Mouse (Mus musculus): ENCODE data around the gene Arhgap30. TPM values are rescaled to one million over a fixed set of nuclear protein-coding genes. Genes with fewer than 3 reads are reported as not detected.

Arhgap30 gene
- polyA plus RNA-seq, 1 experiment from 2014 or later, result 0.95 TPM

- Histone ChIP-seq H3K27me3 (ENCODE audit: insufficient read depth, poor library complexity, severe bottlenecking) (no peaks in the 10 kb centered on the region), H3K9me3 (no peaks in the 10 kb centered on the region), H3K4me3 (no peak overlapping the region), H3K36me3 (peaks cover 66% of the 10 kb centered on the region), H3K27ac (no peak overlapping the region), H3K4me1 (peaks cover 10% of the 10 kb centered on the region)
- DNase-seq (ENCODE audit: low spot score), result no peak
- WGBS, result 78% methylated on average over 12 of the region's 12 CpGs
These were observed 30.6 kb downstream of the Arhgap30 start for GRCm38 (mm10) chr1:171419291-171419882.

DNA sequence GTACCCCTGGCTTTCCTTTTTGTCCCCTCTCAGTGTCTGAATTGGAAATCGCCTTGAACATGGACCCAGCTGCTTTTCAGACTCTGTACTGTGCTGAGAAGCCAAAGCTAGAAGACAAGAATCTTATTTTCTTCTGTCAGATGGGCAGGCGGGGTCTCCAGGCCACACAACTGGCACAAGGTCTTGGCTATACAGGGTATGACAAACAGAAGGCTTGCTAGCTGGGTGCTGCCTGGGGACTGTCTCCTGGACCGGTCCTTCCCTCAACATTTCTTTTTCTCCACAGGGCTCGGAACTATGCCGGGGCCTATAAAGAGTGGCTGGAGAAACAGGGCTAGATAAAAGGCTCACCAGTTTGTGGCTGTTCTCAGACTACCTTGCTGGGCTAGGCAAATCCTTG lies 31.2 kb downstream of the Arhgap30 start:
- Histone ChIP-seq H3K36me3 (peaks cover 62% of the 10 kb centered on the region), H3K27me3 (ENCODE audit: insufficient read depth, poor library complexity, severe bottlenecking) (no peaks in the 10 kb centered on the region), H3K9me3 (no peaks in the 10 kb centered on the region), H3K27ac (no peak overlapping the region), H3K4me3 (no peak overlapping the region), H3K4me1 (peaks cover 12% of the 10 kb centered on the region)
- DNase-seq (ENCODE audit: low spot score), result no peak
- WGBS, result 82% methylated on average over 5 of the region's 5 CpGs

- no peaks in the 10 kb centered on the region for H3K9me3 ChIP-seq
- peaks cover 22% of the 10 kb centered on the region for H3K4me1 ChIP-seq
- H3K27me3 ChIP-seq (ENCODE audit: insufficient read depth, poor library complexity, severe bottlenecking), result no peaks in the 10 kb centered on the region
- no peak overlapping the region for H3K27ac ChIP-seq
- DNase-seq (ENCODE audit: low spot score), result no peak
- no peak overlapping the region for H3K4me3 ChIP-seq
- peaks cover 36% of the 10 kb centered on the region for H3K36me3 ChIP-seq
- 73% methylated on average over 8 of the region's 8 CpGs for WGBS
These were observed 33.8 kb downstream of the Arhgap30 start for GRCm38 (mm10) chr1:171422504-171423095.

DNA sequence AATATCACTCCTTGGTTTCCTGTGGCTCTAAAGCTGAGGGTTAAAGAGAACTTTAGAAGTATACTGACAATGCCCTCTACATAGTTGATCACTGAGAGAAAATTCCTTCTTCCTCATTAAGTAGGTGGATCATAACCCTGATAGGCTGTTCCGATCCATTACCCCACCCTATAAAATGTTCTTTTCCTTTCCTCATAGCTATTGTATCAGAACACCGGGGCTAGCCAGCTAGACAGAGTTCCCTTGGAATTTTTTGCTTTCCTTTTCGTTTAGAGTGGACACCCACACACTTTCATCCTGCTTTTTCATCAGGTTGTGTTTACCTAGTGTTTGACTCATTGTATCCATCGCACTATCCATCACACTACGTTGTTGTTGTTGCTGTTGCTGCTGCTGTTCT lies 35.9 kb downstream of the Arhgap30 start:
- WGBS, result 35% methylated on average over 5 of the region's 5 CpGs
- no peaks in the 10 kb centered on the region for H3K9me3 ChIP-seq
- peaks cover 25% of the 10 kb centered on the region for H3K4me1 ChIP-seq
- DNase-seq (ENCODE audit: low spot score), result no peak
- no peaks in the 10 kb centered on the region for H3K27me3 ChIP-seq (ENCODE audit: insufficient read depth, poor library complexity, severe bottlenecking)
- H3K36me3 ChIP-seq, result peaks cover 16% of the 10 kb centered on the region
- H3K27ac ChIP-seq, result 0 out of 2 replicates have a peak overlapping the region, but pooled peaks have one; percentile 2
- no peak overlapping the region for H3K4me3 ChIP-seq

DNA sequence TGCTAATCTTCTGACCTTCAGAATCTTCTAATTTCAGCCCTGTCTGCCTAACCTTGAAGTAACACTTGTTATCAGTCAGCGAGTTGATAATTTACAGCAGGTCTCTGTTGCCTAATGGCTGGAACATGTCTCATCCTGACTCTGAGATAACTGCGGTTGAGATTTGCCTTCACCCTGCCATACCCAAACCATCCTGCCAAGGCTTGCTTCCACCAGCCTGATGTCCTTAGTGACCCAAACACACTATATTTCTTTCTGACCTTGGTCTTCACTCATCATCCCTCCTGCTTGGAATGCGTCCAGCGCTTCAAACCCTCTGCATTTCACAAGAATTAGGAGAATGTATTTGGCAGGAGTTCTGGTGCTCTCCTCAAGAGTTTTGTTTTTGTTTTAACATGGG lies 36.4 kb downstream of the Arhgap30 start:
- H3K36me3 ChIP-seq, result peaks cover 11% of the 10 kb centered on the region
- H3K27ac ChIP-seq, result 0 out of 2 replicates have a peak overlapping the region, but pooled peaks have one; percentile 2
- no peak for DNase-seq (ENCODE audit: low spot score)

GRCm38 (mm10) chr1:171432158-171432557 lies 43.4 kb downstream of the Arhgap30 start:
- WGBS, result 78% methylated on average over 5 of the region's 5 CpGs
- Histone ChIP-seq H3K27me3 (ENCODE audit: insufficient read depth, poor library complexity, severe bottlenecking) (no peaks in the 10 kb centered on the region), H3K4me3 (no peak overlapping the region), H3K4me1 (peaks cover 16% of the 10 kb centered on the region), H3K9me3 (no peaks in the 10 kb centered on the region), H3K27ac (no peak overlapping the region), H3K36me3 (no peaks in the 10 kb centered on the region)
- DNase-seq (ENCODE audit: low spot score), result no peak

More for the DNA sequence above, 36.4 kb downstream of the Arhgap30 start:
- H3K4me3 ChIP-seq, result no peak overlapping the region
- H3K27me3 ChIP-seq (ENCODE audit: insufficient read depth, poor library complexity, severe bottlenecking), result no peaks in the 10 kb centered on the region
- H3K4me1 ChIP-seq, result peaks cover 25% of the 10 kb centered on the region
- WGBS, result 26% methylated on average over 4 of the region's 4 CpGs
- H3K9me3 ChIP-seq, result no peaks in the 10 kb centered on the region

- Histone ChIP-seq H3K27me3 (ENCODE audit: insufficient read depth, poor library complexity, severe bottlenecking) (no peaks in the 10 kb centered on the region), H3K4me1 (peaks cover 34% of the 10 kb centered on the region), H3K4me3 (no peak overlapping the region), H3K9me3 (no peaks in the 10 kb centered on the region), H3K36me3 (no peaks in the 10 kb centered on the region), H3K27ac (no peak overlapping the region)
- no peak for DNase-seq (ENCODE audit: low spot score)
- 47% methylated on average over 7 of the region's 7 CpGs for whole genome bisulfite sequencing
These were observed 46.6 kb downstream of the Arhgap30 start for GRCm38 (mm10) chr1:171435288-171435814.

GRCm38 (mm10) chr1:171435974-171436373 lies 47.2 kb downstream of the Arhgap30 start:
- H3K9me3 ChIP-seq, result no peaks in the 10 kb centered on the region
- WGBS, result 56% methylated on average over 1 of the region's 1 CpGs
- peaks cover 40% of the 10 kb centered on the region for H3K4me1 ChIP-seq
- DNase-seq (ENCODE audit: low spot score), result no peak
- H3K27ac ChIP-seq, result no peak overlapping the region
- H3K36me3 ChIP-seq, result no peaks in the 10 kb centered on the region
- H3K4me3 ChIP-seq, result no peak overlapping the region
- no peaks in the 10 kb centered on the region for H3K27me3 ChIP-seq (ENCODE audit: insufficient read depth, poor library complexity, severe bottlenecking)

DNA sequence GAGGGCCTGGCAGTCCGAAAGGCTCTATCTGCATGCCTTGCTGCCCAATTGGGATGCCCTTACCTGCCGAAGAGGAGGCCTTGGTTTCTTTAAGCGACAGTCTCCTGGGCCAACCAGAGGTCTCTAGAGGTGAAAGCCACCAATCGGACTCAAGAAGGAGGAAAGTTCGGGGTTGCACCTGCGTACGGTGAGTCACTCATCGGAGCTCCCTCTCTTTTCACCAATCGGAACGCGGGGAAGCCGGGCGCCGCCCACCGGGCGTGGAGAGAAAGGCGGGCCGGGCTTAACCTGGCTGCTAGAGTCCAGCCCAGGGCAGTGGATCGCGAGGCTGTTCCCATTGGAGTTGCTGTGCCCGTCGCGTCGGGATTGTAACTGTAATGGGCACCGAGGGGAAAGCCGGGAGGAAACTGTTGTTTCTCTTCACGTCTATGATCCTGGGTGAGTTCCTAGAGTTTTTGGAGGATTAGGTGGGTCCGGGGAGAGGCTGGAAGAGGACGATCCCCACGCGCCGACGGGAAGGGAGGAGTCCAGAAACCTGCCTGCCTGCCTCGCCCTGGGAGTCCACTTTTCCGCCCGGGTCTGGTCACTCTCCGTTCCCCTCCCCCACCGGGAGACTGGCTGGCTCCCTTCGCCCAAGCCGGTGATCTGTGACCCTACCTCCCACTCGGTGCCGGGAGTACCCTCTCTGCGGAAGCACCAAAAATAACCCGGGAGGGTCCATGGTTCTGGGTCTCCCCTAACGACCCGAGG lies 48.7 kb downstream of the Arhgap30 start, which contains the start of gene F11r:
TSS of gene F11r (plus strand) at position 272 of the 750 bp plus-strand sequence.
- no peaks in the 10 kb centered on the region for H3K36me3 ChIP-seq
- peak within 1 kb of the TSS; percentile 89 for H3K27ac ChIP-seq
- WGBS, result 1% methylated on average over 46 of the region's 46 CpGs
- no peaks in the 10 kb centered on the region for H3K27me3 ChIP-seq (ENCODE audit: insufficient read depth, poor library complexity, severe bottlenecking)
- H3K4me3 ChIP-seq, result peak within 1 kb of the TSS; percentile 80
- H3K4me1 ChIP-seq, result peaks cover 54% of the 10 kb centered on the region
- H3K9me3 ChIP-seq, result no peaks in the 10 kb centered on the region
- peak; percentile 95 for DNase-seq (ENCODE audit: low spot score)

DNA sequence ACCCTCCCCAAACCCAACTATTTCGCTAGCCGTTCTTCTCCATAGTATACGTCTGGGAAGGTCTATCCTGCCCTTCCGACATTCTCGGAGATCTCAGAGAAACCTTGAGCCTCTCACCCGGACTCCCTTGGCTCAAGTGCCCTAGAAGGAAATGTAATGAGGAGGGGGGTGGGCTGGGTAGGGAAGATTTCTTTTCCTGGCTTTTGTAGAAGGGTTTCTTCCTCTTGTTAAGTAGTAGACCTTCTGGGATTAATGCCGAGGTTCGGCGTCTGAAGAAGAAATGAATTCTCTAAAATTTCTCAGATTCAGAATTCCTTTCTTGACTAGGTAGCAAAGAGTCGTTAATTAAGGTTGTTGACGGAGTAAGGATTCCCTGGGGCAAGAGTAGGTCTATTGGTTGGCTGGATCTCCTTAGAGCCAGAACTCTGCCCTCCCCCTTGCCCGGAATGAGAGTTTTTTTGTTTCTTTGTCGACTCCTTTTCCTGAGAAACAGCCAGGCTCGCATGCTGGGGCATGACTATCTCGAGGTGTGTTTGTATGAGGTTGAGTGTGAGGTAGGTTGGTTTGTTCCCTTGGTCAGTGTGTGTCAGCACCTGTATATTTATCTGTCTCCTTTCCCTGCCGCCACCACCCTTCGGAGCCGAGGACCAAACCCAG lies 49.4 kb downstream of the Arhgap30 start:
- Histone ChIP-seq H3K9me3 (no peaks in the 10 kb centered on the region), H3K36me3 (no peaks in the 10 kb centered on the region), H3K4me1 (peaks cover 54% of the 10 kb centered on the region), H3K4me3 (peak overlapping the region; percentile 80), H3K27me3 (ENCODE audit: insufficient read depth, poor library complexity, severe bottlenecking) (no peaks in the 10 kb centered on the region), H3K27ac (peak overlapping the region; percentile 89)
- under 1% methylated on average over 18 of the region's 18 CpGs for WGBS
- DNase-seq (ENCODE audit: low spot score), result no peak

GRCm38 (mm10) chr1:171439072-171439471 lies 50.3 kb downstream of the Arhgap30 start:
- WGBS, result 9% methylated on average over 8 of the region's 8 CpGs
- no peak for DNase-seq (ENCODE audit: low spot score)
- H3K27me3 ChIP-seq (ENCODE audit: insufficient read depth, poor library complexity, severe bottlenecking), result no peaks in the 10 kb centered on the region

GRCm38 (mm10) chr1:171440025-171440725 lies 51.4 kb downstream of the Arhgap30 start:
- no peaks in the 10 kb centered on the region for H3K27me3 ChIP-seq (ENCODE audit: insufficient read depth, poor library complexity, severe bottlenecking)
- peaks cover 53% of the 10 kb centered on the region for H3K4me1 ChIP-seq
- WGBS, result 35% methylated on average over 9 of the region's 9 CpGs
- H3K36me3 ChIP-seq, result peaks cover 4% of the 10 kb centered on the region; the same call in 1 of the 2 replicates
- peaks cover 6% of the 10 kb centered on the region for H3K9me3 ChIP-seq
- H3K4me3 ChIP-seq, result peak overlapping the region; percentile 80
- H3K27ac ChIP-seq, result peak overlapping the region; percentile 89
- no peak for DNase-seq (ENCODE audit: low spot score)

More at GRCm38 (mm10) chr1:171439072-171439471, 50.3 kb downstream of the Arhgap30 start:
- Histone ChIP-seq H3K36me3 (peaks cover 4% of the 10 kb centered on the region; the same call in 1 of the 2 replicates), H3K27ac (peak overlapping the region; percentile 89), H3K9me3 (peaks cover 6% of the 10 kb centered on the region), H3K4me1 (peaks cover 54% of the 10 kb centered on the region), H3K4me3 (peak overlapping the region; percentile 80)
